Mouse (Mus musculus): ENCODE data around the gene Adamts5. TPM values are rescaled to one million over a fixed set of nuclear protein-coding genes. Genes with fewer than 3 reads are reported as not detected.

Adamts5 gene
- polyA plus RNA-seq, 1 experiment = 8.4 TPM

DNA sequence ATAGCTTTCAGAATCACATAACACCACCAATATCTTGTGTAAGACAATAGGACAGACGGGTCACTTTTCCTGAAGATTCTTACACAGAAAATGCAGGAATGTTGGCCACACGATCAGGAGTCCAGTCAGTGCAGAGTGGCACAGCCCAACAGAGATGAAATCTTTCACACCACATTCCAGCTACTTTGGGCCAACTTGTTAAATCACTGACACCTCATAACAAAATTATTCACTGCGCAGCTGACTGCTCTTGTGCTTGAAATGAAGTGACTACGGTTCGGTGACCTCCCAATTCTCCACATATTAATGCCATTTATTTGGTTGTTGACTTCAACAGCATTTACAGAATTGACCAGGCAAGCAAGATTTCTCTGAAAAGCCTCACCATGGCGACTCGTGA lies 22.6 kb downstream of the Adamts5 start:
- Histone ChIP-seq H3K4me1 (ENCODE audit: control insufficient read depth, insufficient read depth, insufficient read length, low read length) (no peaks in the 10 kb centered on the region), H3K27ac (replicated peaks; ENCODE audit: low read depth, low read length) (no peak overlapping the region), H3K4me3 (ENCODE audit: insufficient read depth, low read depth, low read length) (no peak overlapping the region)

GRCm38 (mm10) chr16:85874141-85874540 lies 27.5 kb downstream of the Adamts5 start:
- no peak overlapping the region for H3K4me3 ChIP-seq (ENCODE audit: insufficient read depth, low read depth, low read length)
- no peaks in the 10 kb centered on the region for H3K4me1 ChIP-seq (ENCODE audit: control insufficient read depth, insufficient read depth, insufficient read length, low read length)
- no peak overlapping the region for H3K27ac ChIP-seq (replicated peaks; ENCODE audit: low read depth, low read length)

- Histone ChIP-seq H3K27ac (replicated peaks; ENCODE audit: low read depth, low read length) (no peak overlapping the region), H3K4me1 (ENCODE audit: control insufficient read depth, insufficient read depth, insufficient read length, low read length) (no peaks in the 10 kb centered on the region), H3K4me3 (ENCODE audit: insufficient read depth, low read depth, low read length) (no peak overlapping the region)
Observed at GRCm38 (mm10) chr16:85871971-85872370, 29.7 kb downstream of the Adamts5 start.

DNA sequence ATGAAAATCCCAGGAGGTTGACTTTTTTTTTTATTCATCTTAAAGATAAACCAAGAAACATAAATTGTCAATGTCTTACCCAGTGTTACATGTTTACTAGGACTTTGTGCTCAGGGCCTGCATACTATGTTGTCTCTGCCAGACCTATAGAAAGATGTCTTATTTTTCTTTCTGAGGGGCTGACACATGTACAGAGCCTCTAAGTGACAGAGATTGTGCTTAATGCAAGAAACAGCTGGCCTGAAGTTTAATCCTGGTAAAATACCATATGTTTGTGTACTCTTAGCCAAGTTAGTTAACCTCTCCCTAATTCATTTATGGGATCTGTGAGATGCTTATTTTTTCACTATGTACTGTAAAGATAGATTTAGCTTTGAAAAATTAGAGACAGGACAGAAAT lies 30.4 kb downstream of the Adamts5 start:
- Histone ChIP-seq H3K4me3 (ENCODE audit: insufficient read depth, low read depth, low read length) (no peak overlapping the region), H3K27ac (replicated peaks; ENCODE audit: low read depth, low read length) (no peak overlapping the region), H3K4me1 (ENCODE audit: control insufficient read depth, insufficient read depth, insufficient read length, low read length) (no peaks in the 10 kb centered on the region)

DNA sequence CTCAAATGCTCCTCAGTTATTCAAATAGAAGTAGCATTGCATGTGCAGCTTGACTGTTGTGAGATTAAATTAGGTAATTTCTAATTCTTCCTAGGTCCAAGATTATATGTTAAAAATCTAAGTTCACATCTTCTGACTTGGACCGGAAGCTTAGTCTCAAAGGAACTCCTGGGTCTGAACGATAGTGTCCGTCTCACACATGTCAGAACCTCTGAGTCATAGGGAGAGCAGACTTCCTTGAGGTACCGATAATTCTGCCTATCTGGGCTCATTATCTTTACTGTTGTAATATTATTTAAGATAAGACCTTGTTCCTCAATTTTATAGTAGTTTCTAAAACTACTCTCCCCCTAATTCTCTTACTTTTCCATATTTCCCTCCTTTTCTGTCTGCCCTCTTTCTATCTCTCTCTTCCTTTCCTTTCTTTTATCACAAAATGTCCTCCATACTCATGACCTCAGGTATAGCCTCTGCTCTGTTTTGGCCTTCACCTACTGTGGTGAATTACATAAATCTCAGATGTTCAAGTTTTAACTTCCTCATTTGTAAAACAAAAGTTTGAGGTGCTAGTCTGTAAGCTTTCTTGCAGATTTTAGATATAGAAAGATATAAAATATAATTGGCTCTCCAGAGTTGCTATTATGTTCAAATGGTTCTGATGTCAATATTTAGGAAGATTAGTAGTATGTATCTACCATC lies 36.8 kb downstream of the Adamts5 start:
- Histone ChIP-seq H3K4me3 (ENCODE audit: insufficient read depth, low read depth, low read length) (no peak overlapping the region), H3K4me1 (ENCODE audit: control insufficient read depth, insufficient read depth, insufficient read length, low read length) (no peaks in the 10 kb centered on the region), H3K27ac (replicated peaks; ENCODE audit: low read depth, low read length) (no peak overlapping the region)

DNA sequence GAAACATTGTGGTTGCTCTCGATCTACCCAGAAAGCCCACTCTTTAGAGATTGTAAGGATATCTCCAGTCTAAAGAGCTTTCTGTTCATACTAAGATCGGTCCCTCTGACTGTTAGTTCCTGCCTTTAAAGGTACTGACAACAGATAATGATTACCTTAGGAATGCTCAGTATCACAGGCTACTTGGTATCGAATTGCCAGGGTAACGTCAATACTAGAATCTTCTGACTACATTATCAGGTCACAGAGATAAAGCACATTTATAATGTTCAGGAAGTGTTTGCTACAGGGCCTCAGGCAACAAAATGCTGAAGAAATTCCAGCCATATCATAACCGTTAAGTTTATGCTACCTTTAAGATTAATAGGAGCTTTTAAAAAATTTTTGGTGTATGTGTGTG lies 47.1 kb downstream of the Adamts5 start:
- Histone ChIP-seq H3K27ac (replicated peaks; ENCODE audit: low read depth, low read length) (no peak overlapping the region), H3K4me3 (ENCODE audit: insufficient read depth, low read depth, low read length) (no peak overlapping the region), H3K4me1 (ENCODE audit: control insufficient read depth, insufficient read depth, insufficient read length, low read length) (no peaks in the 10 kb centered on the region)

DNA sequence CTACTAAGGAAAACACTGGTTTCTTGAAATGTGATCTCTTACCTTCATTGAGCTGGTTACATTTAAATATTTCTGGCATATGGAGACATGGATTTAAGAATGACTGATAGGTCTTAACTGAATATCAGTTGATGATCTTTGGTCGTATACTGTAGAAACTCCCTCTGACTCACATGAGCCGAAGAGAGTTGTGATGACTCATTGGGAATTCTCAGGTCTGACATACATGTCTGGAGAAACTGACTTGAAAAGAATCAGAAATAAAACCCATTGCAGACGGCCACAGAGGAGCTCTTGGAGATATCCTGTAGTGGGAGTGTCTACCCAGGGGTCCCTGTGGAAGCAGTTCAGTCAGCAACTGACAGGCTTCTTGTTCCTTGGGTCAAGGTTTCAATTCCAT lies 74.6 kb downstream of the Adamts5 start:
- Histone ChIP-seq H3K4me1 (ENCODE audit: control insufficient read depth, insufficient read depth, insufficient read length, low read length) (no peaks in the 10 kb centered on the region), H3K4me3 (ENCODE audit: insufficient read depth, low read depth, low read length) (no peak overlapping the region), H3K27ac (replicated peaks; ENCODE audit: low read depth, low read length) (no peak overlapping the region)

- Histone ChIP-seq H3K27ac (replicated peaks; ENCODE audit: low read depth, low read length) (no peak overlapping the region), H3K4me3 (ENCODE audit: insufficient read depth, low read depth, low read length) (no peak overlapping the region), H3K4me1 (ENCODE audit: control insufficient read depth, insufficient read depth, insufficient read length, low read length) (no peaks in the 10 kb centered on the region)
Observed at GRCm38 (mm10) chr16:85822330-85822916, 79.2 kb downstream of the Adamts5 start.

DNA sequence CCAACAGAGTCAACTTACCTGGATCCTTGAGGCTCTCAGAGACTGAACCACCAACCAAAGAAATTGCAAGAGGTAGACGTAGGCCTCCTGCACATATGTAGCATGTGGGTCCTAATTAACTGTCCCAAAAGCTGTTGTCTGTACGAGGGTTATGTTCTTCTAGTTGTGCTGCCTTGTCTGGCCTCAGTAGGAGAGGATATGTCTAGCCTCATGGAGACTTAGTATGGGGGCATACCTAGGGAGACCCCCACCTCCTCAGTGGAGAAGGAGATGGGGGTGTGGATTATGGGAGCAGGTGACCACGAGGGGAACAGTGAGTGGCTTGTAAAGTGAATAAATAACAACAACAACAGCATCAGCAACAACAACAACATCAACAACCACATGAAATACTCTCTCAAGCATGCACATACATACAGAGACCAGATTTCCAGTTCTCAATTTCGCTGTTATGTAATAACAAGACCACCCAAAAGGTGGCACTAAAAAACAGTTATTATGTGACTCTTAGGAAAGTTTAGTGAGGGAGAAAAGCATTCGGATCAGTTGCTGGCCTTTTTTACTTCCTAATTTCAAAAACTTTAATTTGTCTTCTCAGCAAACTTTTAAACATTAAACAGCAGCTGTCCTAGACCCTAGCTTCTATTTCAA lies 81.7 kb downstream of the Adamts5 start:
- no peak overlapping the region for H3K27ac ChIP-seq (replicated peaks; ENCODE audit: low read depth, low read length)
- H3K4me1 ChIP-seq (ENCODE audit: control insufficient read depth, insufficient read depth, insufficient read length, low read length) = no peaks in the 10 kb centered on the region
- no peak overlapping the region for H3K4me3 ChIP-seq (ENCODE audit: insufficient read depth, low read depth, low read length)

DNA sequence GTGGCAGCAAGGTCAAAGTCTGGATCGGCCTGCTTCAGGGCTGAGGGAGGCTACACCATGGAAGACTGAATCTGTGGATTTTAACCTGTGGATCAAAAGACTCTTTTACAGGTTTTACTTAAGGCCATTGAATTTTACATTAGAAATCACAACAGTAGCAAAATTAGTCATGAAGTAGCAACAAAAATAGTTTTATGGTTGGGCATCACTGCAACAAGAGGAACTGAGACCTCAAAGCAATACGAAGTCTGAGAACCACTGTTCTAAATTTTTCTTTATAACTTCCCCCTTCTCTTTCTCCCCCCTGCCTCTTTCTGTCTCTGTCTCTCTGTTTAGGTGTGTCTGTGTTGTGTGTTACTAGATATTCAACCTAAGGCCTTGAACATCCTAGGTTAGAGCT lies 87.5 kb downstream of the Adamts5 start:
- no peak overlapping the region for H3K27ac ChIP-seq (replicated peaks; ENCODE audit: low read depth, low read length)
- no peaks in the 10 kb centered on the region for H3K4me1 ChIP-seq (ENCODE audit: control insufficient read depth, insufficient read depth, insufficient read length, low read length)
- H3K4me3 ChIP-seq (ENCODE audit: insufficient read depth, low read depth, low read length) = no peak overlapping the region

DNA sequence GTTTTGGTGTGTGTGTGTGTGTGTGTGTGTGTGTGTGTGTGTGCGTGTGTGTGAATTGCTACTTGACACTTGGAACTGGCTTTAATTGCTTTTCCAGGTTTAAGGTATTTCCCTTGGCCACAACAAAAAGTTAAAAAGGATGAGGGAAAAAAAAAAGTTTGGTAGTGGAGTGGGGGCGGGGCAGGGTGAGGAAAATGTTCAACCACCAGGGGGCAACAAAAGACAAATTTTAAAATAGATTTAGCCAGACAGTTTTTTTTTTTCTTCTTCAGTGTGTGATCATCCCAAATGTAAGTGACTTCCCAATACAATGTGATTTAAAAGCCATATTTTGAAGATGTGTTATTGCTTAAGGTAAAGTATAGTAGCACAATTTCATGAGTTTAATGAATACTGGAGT lies 94.0 kb downstream of the Adamts5 start:
- peaks cover 3% of the 10 kb centered on the region; the same call in 1 of the 2 replicates for H3K4me1 ChIP-seq (ENCODE audit: control insufficient read depth, insufficient read depth, insufficient read length, low read length)
- no peak overlapping the region for H3K4me3 ChIP-seq (ENCODE audit: insufficient read depth, low read depth, low read length)
- no peak overlapping the region for H3K27ac ChIP-seq (replicated peaks; ENCODE audit: low read depth, low read length)

DNA sequence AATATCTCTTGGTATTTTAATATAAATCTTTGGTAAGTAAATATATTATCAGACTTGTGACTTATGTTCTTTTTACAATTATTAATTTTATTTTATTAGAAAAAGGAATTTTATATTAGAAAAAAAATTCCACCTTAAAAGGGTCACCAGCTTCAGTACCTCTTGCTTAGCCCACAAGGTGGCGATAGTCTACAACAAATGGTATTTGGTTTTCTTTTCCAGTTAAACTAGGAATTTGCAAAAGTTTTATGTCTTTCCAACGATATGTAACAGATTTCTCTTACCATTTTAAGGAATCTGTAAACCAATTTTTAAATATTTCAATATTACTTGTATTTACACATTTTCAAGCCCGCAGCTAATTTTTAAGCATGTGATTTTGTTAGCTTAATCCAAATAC lies 94.6 kb downstream of the Adamts5 start:
- Histone ChIP-seq H3K27ac (replicated peaks; ENCODE audit: low read depth, low read length) (no peak overlapping the region), H3K4me3 (ENCODE audit: insufficient read depth, low read depth, low read length) (no peak overlapping the region), H3K4me1 (ENCODE audit: control insufficient read depth, insufficient read depth, insufficient read length, low read length) (peaks cover 3% of the 10 kb centered on the region; the same call in 1 of the 2 replicates)

Other genes with a start within 250 kb of the Adamts5 start
- 8.4 and 9.3 TPM in 2 replicates for gene Adamts1, start 98.7 kb downstream of the Adamts5 start, polyA plus RNA-seq (2012; ENCODE audit: insufficient read depth, insufficient read length, missing spikeins)